Mouse (Mus musculus): ENCODE results near the gene Ghdc.

GRCm38 (mm10) chr11:100721254-100721653 is 49.5 kb downstream of the Ghdc start:
- TF ChIP-seq CTCF (IDR thresholded peaks at IDR 0.05; ENCODE audit: control insufficient read depth, insufficient read depth, insufficient read length) (no peak), MAX (IDR thresholded peaks at IDR 0.05) (no peak)
